Mouse (Mus musculus) lung, postnatal 14 days (tissue): ENCODE measurements around the gene Fam210b.
"Not testable (repeated sequence)": the region's sequence is repeated elsewhere in the genome, so short reads cannot be mapped to it uniquely, and the experiment has no call there.

Experiments used
- DNase-seq: peaks from one replicate; pipeline ENCODE4 v3.0.0; 2021

Fam210b gene

DNA sequence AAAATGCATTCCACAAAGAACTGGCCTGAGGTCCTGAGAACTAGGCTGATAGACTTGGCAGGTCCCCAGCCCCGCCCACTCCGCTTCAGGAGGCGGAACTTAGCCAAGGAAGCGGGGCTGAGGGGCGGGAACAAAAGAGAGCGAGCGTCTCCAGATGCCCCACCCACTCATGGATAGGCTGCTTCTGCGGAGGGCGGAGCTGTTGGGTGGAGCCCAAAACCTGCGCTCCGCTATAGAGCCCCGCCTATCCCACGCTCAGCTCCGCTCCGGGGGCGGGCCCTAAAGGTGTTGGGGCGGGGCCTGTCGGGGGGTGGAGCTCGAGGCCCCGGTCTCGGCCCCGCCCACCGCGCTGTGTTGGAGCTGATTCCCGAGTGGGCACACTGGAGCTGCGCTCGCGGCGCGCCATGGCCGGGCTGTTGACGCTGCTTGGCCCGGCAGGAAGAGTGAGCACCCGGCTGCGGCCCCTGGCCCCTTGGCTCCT, at the start of gene Fam210b:
Gene Fam210b (plus strand): TSS at position 308 of the 481 bp plus-strand sequence.
- DNase-seq: peak; percentile 98

DNA sequence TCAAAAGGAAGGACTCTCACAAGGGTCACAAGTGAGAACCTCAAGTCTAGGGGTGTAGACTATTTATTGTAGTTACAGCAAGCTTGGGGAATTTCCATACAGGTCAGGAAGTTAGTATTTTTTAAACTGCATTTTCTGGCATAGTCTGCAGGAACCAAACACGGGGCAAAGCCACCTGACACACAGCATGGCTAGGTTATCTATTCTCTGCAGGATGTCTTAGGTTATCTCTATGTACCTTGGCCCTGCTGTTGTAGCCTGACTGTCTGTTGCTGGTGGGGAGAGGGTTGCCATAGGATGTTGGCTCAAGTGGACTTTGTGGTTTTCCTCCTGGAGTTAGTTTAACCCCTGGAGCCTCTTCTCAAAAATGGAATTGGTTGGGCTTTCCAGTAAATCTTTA, 47.3 kb upstream of the Fam210b start:
- DNase-seq: no peak

DNA sequence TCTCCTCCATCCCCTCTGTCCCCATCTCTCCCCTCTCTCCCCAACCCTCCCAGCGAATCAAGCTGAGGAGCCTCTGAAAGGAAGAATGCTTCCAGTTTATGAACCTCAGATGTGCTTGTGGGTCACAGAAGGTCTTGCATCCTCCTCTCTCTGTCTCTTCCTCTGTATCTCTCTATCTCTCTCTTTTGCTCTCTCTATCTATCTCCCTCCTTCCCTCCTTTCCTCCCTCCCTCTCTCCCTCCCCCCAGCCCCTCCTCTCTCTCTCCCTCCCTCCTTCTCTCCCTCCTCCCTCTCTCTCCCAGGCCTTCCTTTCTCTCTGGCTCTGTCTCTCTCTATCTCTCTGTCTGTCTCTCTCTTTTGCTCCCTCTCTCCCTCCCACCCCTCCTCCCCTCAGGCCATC, 46.8 kb upstream of the Fam210b start:
- DNase-seq: no peak

DNA sequence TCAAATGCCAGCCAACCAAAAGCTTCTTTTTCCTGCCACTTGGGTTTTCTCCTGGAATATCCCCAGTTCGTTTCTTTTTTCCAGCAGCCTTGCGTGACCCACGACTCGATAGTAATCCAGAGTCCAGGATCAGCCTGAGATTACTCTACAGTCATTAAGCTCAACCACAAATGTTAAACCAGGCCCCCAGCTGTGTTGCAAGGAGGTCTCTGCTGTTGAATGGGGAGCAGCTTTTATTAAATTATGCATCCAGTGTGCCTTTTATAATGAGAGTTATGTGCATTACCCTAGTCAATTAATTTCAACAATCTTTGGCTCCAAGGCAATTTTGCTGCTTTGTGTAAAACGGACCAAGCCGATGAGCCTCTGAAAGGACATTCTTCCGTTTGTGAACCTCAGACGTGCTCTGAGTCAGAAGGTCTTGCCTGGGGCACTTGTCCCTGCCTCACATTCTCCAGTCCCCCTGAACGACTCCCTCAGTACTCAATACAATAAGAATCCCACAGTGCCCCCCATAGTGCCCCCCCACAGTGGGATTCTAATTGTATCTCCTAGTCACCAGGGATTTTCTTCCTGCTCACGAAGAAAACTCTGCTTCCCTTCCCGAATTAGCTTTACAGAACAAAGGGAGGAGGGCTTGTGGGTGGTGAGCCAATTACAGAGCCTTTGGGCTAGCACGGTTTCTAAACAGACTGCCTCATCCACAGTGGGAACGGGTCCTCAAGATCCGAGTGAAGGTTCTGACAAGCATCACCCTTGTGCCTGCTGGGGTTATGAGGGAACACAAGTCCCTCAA, 46.0 kb upstream of the Fam210b start:
- DNase-seq: no peak

DNA sequence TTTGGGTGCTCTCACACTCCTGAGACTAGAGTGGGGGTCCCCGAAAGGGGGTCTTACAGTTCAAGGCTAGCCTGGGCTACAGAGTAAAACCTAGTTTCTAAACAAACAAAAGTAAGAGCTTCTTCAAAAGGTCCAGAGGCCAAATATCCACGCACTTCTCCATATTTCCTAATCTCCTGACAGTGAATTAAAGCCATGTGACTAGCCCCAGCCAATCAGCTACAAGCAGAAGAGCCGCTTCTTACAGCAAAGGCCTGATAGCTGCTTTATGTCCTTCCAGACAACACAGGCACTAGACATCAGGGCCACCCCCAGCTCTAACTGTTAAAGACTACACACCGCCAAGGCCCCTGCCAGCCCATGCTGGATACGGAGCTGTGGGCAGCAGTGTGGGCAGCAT, 43.0 kb upstream of the Fam210b start:
- no peak for DNase-seq

DNA sequence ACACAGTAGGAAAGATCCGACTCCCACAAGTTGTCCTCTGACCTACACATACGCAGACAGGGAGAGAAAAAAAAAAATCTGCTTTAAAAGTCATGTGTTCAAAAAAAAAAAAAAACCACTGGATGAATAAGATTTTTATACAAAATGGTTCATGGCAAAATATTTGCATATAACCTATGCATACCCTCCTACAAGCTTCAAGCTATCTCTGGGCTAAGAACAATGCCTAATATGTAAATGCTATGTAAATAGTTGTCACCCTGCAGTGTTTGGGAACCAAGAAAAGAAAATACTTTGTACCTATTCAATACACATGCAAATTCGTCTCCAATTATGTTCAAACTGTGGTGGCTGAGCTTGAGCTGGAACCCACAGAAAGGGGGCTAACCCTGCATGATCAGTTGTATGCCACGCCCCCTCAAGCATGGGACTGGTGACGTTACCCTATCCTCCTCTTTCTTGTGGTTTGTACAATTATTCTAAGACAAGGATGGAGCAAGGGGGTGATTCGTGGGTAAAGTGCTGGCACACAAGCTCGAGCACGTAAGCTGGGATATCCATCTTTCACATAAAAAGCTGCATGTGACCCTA, 41.2 kb upstream of the Fam210b start:
- DNase-seq: no peak

DNA sequence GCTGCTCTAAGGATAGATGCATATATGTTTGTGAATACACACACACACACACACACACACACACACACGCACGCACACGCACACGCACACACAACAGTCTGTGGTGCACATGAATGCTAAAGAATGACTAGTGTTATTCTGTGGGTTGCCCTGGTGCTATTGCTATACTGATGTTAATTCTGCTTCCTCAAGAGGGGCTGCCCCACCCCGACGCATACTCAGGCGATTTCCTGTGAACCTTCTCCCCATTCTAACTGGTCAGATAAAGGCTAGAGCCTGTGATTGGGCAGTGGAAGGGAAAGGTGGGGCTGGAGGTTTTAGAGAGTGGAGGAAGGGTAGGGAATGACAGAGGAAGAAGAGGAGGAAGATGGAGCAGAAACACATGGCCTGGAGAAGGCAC, 39.8 kb upstream of the Fam210b start:
- DNase-seq: not testable (repeated sequence)

DNA sequence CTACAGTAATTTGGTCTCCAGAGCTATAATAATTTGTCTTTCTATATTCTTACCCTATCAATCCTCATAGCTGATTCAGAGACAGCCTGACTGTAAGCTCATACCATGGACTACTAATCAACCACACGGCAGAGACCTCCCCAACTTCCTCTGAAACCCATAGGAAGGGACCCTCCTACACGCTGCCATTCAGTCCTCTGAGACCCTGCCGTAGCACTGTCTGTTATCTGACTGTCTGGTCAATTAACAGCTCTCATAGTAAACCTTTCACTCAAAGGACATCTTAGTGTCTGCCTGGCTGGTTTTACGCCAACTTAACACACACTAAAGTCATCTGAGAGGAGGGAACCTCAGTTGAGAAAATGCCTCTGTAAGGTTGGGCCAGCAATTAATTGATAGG, 38.8 kb upstream of the Fam210b start:
- DNase-seq: no peak

DNA sequence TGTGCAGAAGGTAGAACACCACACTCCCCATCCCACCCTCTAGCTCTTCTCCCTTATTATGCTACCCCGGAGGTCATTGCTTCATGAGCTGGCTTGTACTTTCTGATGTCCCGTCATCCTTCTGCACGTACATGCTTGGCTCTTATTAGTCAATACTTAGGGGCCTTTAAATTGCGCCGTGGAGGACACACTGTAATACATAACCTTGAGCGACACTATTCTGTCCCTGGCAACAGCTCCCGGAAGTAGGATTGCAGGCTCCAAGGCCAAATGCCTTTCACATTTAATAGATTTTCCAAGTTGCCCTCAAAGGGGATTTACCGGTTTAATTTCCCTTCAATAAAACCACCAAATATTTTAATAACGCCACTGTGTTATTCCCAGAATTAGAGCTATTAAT, 33.6 kb upstream of the Fam210b start:
- no peak for DNase-seq

DNA sequence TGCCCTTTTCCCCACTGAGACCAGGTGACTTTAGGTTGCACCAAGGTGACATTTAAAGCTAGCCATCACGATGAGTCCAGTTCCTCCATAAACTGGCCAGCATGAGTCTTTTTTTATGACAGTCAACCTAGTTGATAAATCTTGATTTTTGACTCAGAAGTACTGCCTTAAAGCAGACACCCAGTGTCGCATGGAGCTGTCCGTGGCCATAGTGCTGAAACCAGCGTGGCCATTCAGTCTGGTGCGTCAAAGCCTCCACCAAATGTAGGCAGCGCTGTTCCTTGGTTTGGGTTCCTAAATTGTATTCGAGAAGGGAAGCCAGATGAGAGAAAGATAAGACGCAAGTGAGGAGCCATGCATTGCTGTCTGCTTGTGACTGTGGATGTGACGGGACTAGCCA, 24.5 kb upstream of the Fam210b start:
- DNase-seq: peak; percentile 79

DNA sequence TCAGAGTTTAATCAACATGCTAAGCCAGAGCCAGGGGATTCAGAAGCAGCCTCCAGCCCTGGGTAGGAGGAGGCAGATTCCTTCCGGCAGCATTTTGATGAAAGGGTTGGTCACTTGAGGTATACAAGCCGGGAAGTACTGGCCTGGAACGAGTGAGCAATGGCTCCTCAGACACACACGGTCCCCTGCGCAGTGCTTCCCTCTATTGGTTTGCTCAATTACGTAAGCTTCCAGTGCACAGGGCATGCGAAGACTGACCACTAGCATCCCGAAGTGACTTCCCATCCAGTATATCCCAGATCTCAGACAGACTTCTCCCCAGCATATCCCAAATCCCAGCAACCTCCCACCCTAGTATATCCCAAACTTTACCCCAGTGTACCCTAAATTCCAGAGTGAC, 17.1 kb upstream of the Fam210b start:
- no peak for DNase-seq

DNA sequence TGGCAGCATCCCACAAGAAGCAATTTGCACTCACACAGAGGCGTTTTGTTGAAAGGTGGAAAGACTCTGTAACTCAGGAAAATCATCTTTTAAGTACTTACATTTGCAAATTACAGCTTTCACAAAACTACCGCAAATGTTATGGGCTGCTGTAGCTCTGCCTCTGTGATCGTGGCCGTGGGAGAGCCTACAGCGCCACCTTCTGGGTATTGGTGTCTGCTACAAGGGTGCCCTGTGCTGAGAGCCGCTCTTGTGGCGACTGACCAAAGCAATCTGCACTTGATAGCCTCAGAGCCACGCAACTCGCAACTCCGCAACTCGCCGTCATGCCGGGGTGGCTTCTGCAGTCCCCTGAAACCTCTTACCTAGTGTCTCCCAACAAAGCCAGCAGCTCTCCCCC, 16.2 kb upstream of the Fam210b start:
- DNase-seq: peak; percentile 63

DNA sequence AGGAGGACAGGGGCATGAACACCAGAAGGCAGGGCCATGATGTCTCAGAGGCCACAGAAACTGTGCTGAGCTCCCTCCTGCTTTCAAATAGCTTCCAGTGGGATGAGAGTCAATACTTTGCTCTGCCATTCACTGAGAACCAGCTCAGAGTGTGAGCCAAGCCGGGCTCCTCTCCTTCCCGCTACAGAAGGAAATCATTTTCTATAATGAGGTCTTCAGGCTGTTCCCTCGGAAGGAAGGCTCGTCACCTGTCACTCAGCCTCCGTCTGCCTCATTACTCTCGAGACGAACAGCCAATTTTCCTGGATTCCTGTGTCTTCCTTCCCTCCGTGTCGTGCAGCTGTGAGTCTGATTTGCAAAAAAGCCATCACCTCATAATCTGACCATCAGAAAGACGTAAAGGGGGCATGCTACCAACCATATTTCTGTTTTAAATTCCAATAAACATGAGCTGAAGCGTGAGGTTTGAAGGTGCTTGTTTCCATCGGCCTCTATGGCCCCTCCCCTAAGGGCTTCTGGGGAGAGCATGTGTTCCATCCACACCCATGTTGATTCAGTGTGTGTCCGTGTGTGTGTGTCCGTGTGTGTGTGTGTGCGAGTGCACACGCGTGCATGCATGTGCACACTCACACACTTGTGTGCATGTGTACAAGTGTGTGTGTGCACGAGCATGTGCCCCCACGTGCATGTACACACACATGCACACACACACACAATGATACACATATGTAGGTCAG, 7.0 kb upstream of the Fam210b start:
- no peak for DNase-seq

DNA sequence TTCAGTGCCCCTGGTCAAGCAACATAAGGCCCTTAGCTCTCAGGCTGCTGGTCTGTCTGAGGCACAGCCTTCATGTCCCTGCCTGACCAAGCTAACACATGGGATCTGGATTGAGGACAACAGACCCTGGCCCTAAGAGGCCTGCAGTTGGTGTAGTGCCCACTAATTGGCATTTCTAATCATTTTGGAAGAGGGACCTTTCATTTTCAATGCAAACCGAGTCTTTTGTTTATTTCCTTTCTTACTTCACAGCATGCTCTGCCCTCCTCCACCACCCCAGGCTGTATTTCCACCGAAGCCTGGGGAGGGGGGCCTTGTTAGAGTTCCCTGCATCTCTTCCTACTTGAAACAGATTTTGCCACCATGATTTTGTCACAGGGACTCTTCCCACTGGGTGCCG, 4.4 kb upstream of the Fam210b start:
- DNase-seq: no peak

DNA sequence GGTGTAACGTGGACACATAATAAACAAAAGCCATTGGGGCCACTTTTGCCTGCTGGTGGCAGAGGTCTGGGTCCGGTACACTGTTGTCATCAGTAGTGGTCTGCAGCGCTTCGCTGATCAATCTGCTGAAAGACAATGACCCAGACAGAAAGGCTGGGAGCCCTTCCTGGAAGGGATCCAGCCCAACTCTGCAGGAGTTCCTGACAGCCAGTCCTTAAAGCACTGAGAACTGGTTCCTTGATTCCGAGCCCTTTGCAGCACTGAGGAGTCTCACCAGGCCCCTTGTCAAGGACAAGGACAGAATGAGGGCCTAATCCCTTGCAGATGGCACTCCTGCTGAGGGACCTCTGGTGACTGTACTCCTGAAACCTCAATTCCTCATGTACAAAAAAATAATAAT, 3.8 kb upstream of the Fam210b start:
- DNase-seq: no peak

DNA sequence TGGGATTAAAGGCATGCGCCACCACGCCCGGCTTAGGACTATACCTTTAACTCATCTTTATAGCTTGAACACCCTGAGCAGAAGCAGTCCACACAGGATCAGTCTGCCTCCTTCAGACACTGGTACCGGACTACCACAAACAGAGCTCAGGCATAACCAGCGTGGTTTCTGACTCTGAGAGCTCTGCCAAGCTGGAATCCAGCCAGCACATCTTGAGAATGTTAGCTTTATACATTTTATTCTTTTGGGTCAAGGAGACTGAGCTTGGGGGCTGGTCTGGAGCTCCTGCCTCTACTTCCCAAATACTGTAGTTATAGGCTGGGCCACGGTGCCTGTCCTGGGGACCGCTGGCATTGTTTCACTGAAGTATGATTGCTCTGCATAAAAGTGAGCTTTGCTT, 1.6 kb upstream of the Fam210b start:
- peak; percentile 8 for DNase-seq

DNA sequence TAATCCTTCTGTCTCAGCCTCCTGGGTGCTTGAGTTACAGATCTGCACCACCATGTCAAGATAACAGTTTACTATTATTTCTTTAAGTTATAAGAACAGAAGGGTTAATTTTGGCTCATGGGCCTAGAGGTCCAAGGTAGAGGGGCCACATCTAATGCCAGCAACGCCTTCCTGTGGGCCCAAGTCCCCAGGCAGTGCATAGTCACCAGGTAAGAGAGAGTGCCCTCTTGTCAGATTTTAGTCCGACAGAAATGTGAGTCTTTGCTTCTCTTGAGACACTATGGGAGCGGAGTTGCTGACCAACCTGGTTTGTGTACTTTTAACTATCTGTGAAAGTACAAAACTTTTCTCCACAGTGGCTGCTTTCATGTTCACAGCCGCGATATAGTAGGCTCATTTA, 696 bp upstream of the Fam210b start:
- DNase-seq: no peak

DNA sequence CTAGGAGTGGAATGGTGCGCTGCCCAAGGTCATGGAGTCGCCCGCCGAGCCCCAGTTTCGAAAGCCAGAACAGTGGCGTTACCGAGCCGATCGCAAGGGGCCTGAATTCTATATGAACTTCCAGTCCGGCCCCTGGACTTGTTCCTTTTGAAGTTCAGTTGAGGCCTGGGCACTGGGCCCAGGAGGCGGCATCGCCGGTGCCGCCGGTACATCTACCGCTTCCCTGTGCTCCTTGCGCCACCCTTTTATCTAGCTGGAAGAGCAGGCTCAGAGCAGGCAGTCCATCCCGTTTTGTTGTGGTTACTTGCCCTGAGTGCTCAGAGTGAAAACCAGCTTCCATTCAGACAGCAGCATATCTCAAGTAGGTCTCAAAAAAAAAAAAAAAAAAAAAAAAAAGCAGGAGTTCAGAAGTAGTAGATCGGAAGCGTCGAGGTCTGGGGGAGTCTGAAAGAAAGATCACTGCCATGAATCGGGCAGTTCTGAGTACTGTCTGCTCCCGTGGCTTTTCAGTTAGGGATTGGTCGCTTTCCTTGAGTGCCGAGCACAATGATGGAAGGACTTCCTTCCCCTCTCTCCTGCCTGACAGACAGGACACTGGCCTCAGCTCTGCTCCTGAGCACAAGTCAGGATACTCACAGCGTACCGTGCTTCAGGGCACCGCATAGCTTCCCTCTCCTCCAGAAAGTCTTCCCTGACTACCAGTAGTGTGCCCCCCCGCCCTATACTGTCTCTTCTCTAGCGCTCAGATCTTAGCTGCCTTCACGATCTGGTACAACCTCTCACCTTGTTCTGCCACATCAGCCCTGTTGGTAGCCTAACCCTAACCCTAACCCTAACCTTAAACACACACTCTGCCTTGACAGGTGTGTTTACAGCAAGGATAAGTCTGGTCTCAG, 917 bp downstream of the Fam210b start:
- DNase-seq: peak; percentile 44

DNA sequence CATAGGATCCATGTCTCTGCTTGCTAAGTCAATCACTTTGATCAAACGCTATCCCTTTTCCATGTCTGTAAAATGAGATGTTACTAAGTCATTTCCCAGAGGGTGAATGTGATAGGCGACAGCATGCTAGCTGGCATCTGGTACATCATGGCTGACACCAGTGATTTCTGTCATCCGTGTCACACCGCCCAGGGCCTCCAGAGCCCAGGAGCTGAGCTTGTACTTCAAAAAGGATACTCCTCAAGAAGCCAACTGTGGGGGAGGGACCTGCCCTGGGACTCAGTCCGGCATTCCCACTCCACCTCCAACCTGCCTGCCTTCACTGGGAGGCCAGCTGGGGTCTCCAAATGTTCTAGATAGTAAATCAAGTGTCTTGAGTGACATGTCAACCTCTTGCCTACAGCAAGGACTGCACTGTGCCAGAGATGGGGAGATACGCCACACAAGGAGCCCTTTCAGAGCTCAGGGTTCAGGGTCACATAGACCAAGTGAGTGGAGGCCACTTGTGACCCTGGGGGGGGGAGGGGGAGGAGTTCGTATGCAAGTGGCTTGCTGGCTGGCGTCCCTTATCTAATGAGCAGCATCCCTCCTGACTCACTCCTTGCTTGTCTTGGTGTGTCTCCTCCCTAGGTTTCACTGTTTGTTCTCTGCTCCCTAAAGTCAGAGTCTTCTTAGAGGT, 1.7 kb downstream of the Fam210b start:
- DNase-seq: no peak

DNA sequence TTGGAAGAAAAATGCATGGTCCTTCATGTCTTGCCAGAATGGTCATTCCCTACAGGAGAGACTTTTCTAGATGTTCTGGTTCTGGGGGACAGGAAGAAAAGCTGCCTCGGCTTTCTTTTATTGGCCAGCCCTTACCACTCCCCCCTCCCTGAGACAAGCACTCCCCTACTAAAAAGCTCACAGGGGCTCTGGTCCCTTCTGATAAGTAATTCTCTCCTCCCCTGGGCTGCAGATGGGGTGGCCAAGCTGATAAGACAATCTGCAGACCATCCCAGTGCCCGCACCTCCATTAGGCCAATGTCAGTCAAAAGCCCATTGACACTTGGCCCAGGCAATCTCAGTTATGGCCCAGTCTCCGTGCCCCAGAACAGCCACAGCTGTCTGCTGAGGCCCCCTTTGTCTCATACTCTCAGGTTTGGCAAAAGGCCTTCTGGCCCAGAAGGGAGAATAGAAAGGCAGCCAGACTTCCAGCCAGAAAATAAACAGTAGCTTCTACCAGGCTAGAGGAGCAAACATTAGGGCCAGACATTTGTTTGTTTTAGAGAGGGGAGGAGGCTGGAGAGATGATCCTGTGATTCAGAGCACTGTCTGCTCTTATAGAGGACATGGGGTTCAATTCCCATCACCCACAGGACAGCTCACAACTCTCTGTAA, 3.1 kb downstream of the Fam210b start:
- DNase-seq: peak; percentile 68

DNA sequence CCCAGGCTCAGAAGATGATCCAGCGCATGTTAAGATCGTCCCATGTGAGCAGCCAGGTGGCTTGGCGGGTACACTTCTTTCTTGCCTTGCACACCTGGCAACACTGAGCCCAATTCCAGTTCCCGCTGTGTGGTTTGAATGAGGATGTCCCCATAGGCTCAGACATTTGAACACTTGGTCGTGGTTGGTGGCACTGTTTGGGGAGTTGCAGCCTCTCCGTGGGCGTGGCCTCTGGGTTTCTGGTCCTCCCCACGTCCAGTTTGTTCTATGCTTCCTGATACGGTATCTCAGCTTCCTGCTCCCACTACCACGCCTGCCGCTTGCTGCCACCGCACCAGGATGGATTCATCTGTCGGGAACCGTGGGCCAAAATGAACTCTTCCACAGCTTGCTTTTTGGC, 4.4 kb downstream of the Fam210b start:
- DNase-seq: no peak

DNA sequence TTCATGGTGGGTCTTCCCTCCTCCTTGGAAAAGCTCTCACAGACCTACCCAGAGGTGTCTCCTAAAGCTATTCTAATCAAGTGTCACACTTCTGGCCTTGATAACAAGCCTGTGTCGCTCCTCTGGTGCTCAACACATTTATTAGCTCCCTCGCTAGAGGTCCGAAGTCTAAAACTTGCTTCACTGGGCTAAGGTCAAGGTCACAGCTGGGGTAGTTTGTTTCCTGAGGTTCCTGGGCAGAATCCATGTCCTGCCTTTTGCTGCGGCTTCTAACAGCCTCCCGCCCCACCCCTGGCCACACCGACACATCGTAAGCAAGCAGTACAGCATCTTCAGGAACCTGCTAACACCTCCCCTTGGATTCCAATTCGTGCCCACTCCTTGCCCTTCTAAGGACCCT, 5.4 kb downstream of the Fam210b start:
- DNase-seq: no peak
